Mouse (Mus musculus): Measurements from ENCODE around the gene Sarnp. TPM values are rescaled to one million over a fixed set of nuclear protein-coding genes. Genes with fewer than 3 reads are reported as not detected.
A peak's percentile ranks its signal among the peaks of the same experiment; 100 is the strongest.

The Sarnp gene
- polyA plus RNA-seq, 1 experiment from 2014 or later = 295 TPM

DNA sequence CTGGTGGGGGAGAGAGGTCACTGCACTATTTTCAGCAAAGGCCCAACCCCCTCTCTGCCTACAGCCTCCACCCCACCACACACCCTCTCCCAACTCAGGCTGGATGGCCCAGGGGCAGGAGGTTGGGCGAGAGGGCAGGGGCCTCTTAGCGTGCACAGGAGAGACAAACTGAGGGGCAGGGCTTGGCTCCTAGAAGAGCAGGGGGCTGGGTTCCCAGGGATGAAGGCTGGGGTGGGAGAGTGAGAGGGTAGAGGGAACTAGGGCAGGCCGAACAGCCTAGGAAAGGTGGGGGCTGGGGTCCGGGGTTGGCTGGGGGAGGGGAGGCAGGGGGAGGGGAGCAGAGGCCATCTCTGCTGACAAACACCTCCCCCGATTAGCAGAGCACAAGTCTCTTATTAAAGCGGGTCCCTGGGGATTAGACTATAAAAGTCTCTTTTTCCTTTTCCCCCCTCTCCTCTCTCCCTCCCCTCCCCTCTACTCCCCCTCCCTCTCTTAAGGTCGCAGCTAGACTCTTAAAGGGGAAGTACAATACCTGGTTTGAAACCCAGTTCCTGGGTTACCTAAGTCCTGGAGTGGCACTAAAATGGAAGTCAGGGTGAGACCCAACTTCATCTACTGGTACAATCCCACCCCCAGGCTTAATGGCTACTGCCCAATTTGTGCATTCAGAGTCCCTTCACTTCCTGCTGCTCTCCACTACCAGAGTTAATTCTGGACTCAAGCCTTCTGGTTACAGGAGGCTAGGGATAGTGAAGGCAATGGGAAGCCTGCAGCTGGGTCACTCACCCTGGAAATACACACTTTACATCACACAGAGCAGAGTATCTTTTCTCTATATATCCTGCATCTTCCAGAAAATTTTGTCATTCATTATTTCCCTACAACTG is 72.1 kb downstream of the Sarnp start:
- Histone ChIP-seq H3K27ac (replicated peaks; ENCODE audit: low read depth, low read length) (peak overlapping the region; percentile 96), H3K9me3 (ENCODE audit: control insufficient read depth, low read length) (no peaks in the 10 kb centered on the region), H3K4me2 (ENCODE audit: low read depth, severe bottlenecking) (peak overlapping the region; percentile 80), H3K9ac (ENCODE audit: low read length) (peak overlapping the region; percentile 40; the same call in 1 of the 2 replicates), H3K27me3 (ENCODE audit: control insufficient read depth, insufficient read depth, low read length) (no peaks in the 10 kb centered on the region), H3K4me1 (ENCODE audit: control insufficient read depth, insufficient read depth, low read length) (peaks cover 15% of the 10 kb centered on the region), H3K36me3 (ENCODE audit: control insufficient read depth, insufficient read depth, low read length) (peaks cover 4% of the 10 kb centered on the region), H3K4me3 (ENCODE audit: low read depth, low read length) (peak overlapping the region; percentile 89)
- DNase-seq (ENCODE audit: low spot score) (peak; percentile 86), ATAC-seq (ENCODE audit: insufficient number of reproducible peaks, low FRiP score, low TSS enrichment, low read depth) (peak; percentile 86)
- 0% methylated on average over 5 of the region's 7 CpGs for WGBS

DNA sequence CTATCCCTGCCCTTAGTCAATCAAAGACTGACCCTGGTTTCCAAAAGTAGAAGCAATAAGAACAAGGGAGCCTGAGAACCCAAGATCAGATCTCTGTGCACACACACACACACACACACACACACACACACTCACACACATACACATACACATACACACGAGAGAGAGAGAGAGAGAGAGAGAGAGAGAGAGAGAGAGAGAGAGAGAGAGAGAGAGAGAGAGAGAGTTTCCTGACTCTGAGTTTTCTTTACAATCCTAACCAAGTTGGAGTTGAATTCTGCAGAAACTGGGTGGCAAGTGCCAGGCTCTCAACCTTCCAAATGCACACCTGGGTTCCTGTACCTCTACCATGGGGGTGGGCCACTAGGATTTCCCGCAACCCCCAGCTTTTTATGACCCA is 72.7 kb downstream of the Sarnp start:
- no peaks in the 10 kb centered on the region for H3K27me3 ChIP-seq (ENCODE audit: control insufficient read depth, insufficient read depth, low read length)
- peak overlapping the region; percentile 96 for H3K27ac ChIP-seq (replicated peaks; ENCODE audit: low read depth, low read length)
- no peak for DNase-seq (ENCODE audit: low spot score)
- H3K36me3 ChIP-seq (ENCODE audit: control insufficient read depth, insufficient read depth, low read length) = peaks cover 3% of the 10 kb centered on the region
- WGBS = 0% methylated on average over 2 of the region's 2 CpGs
- peak overlapping the region; percentile 89 for H3K9ac ChIP-seq (ENCODE audit: low read length)
- H3K4me2 ChIP-seq (ENCODE audit: low read depth, severe bottlenecking) = peak overlapping the region; percentile 80
- peak overlapping the region; percentile 89 for H3K4me3 ChIP-seq (ENCODE audit: low read depth, low read length)
- no peaks in the 10 kb centered on the region for H3K9me3 ChIP-seq (ENCODE audit: control insufficient read depth, low read length)
- no peak for ATAC-seq (ENCODE audit: insufficient number of reproducible peaks, low FRiP score, low TSS enrichment, low read depth)
- peaks cover 15% of the 10 kb centered on the region for H3K4me1 ChIP-seq (ENCODE audit: control insufficient read depth, insufficient read depth, low read length)

DNA sequence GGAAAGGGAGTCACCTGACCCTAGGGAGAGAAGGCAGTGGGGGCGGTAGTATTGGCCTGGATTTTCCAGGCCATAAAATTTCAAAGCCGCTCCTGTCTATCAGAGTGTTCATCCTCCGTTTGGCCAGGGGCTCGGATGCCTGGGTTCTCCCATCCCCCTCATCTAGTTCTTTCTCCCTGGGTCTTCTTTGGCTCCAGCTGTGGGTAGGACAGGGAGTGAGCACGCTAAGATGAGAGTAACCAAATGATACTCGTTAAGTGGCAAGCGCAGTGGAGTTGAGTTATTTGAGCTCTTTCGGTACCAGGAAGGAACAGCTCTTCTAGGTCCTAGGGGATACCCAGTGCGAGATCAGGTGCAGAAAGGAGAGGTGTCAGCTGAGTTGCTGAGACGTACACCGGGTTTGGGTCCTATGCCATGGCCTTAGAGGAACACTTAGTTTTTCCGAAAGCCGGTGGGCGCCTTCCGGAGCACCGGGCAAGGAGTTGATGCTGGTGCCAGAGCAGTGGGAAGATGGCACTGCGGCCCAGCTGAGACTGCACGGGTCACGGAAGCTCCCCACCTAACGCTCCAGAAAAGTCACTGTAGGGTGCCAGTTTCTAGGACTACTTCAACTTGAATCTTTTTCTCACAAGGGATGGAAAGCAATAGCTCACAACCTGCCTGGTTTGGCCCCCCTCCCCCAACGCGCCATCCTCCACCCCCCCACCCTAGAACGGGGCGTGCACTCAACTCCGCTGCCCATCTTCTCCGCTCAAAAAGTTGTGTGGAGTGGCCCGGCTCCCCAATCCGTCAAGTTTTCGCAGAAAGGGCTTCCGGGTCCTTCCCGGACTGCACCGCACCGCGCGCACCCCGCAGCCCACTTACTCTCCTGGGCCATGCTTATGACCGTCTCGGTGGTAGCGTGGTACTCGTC is 73.5 kb downstream of the Sarnp start:
- under 1% methylated on average over 40 of the region's 40 CpGs for WGBS
- no peaks in the 10 kb centered on the region for H3K9me3 ChIP-seq (ENCODE audit: control insufficient read depth, low read length)
- H3K27ac ChIP-seq (replicated peaks; ENCODE audit: low read depth, low read length) = peak overlapping the region; percentile 96
- H3K4me3 ChIP-seq (ENCODE audit: low read depth, low read length) = peak overlapping the region; percentile 89
- H3K4me2 ChIP-seq (ENCODE audit: low read depth, severe bottlenecking) = peak overlapping the region; percentile 80
- H3K36me3 ChIP-seq (ENCODE audit: control insufficient read depth, insufficient read depth, low read length) = no peaks in the 10 kb centered on the region; the same call in 1 of the 2 replicates
- peak overlapping the region; percentile 89 for H3K9ac ChIP-seq (ENCODE audit: low read length)
- H3K4me1 ChIP-seq (ENCODE audit: control insufficient read depth, insufficient read depth, low read length) = peaks cover 15% of the 10 kb centered on the region
- DNase-seq (ENCODE audit: low spot score) (peak; percentile 56), ATAC-seq (ENCODE audit: insufficient number of reproducible peaks, low FRiP score, low TSS enrichment, low read depth) (0 out of 2 replicates have a peak, but pooled peaks have one; percentile 8)
- H3K27me3 ChIP-seq (ENCODE audit: control insufficient read depth, insufficient read depth, low read length) = no peaks in the 10 kb centered on the region

DNA sequence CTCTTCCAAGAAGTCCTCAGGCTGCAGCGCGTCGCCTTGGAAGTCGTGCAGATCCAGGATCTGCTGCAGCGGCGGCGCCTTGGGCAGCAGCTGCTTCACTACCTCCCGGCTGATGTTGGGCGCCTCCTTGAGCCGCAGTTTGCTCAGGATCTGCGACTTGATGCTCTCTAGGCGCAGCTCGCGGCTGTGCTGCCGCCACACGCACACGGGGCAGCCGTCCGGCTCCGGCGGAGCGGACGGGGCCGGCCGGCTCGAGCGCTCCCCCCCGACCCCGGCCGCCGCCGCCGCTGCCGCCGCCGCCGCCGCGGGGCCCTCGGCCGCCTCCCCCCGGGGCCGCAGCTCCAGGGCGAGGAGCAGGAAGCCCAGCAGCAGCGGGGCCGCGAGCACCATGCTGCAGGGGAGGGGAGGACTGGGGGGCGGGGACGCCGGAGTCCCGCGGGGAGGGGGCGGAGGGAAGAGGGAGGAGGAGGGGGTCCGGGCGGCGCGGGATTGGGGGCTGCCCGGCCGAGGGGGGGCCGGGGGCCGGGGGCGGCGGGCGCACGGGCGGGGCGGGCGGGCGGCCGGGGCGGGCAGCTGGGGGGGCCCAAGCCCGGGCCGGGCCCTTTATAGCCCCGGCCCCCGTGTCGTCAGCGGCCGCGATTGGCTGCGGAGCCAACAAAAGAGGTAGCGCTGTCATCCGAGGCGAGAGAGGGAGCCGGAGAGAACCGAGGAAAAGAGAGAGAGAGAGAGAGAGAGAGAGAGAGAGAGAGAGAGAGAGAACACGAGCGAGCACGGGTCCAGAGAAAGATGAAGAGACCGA is 74.4 kb downstream of the Sarnp start, which contains the start of gene Gdf11:
TSS of gene Gdf11 (minus strand) at position 423 of the 799 bp plus-strand sequence.
- peak within 1 kb of the TSS; percentile 80 for H3K4me2 ChIP-seq (ENCODE audit: low read depth, severe bottlenecking)
- under 1% methylated on average over 51 of the region's 89 CpGs for WGBS
- H3K4me3 ChIP-seq (ENCODE audit: low read depth, low read length) = peak within 1 kb of the TSS; percentile 89
- ATAC-seq (ENCODE audit: insufficient number of reproducible peaks, low FRiP score, low TSS enrichment, low read depth) (peak; percentile 61), DNase-seq (ENCODE audit: low spot score) (peak; percentile 85)
- H3K36me3 ChIP-seq (ENCODE audit: control insufficient read depth, insufficient read depth, low read length) = no peaks in the 10 kb centered on the region; the same call in 1 of the 2 replicates
- 0 out of 2 replicates have a peak, but pooled peaks cover 3% of the 10 kb centered on the region for H3K27me3 ChIP-seq (ENCODE audit: control insufficient read depth, insufficient read depth, low read length)
- H3K9me3 ChIP-seq (ENCODE audit: control insufficient read depth, low read length) = no peaks in the 10 kb centered on the region
- peak within 1 kb of the TSS; percentile 96 for H3K27ac ChIP-seq (replicated peaks; ENCODE audit: low read depth, low read length)
- H3K9ac ChIP-seq (ENCODE audit: low read length) = peak within 1 kb of the TSS; percentile 89
- H3K4me1 ChIP-seq (ENCODE audit: control insufficient read depth, insufficient read depth, low read length) = peaks cover 15% of the 10 kb centered on the region

DNA sequence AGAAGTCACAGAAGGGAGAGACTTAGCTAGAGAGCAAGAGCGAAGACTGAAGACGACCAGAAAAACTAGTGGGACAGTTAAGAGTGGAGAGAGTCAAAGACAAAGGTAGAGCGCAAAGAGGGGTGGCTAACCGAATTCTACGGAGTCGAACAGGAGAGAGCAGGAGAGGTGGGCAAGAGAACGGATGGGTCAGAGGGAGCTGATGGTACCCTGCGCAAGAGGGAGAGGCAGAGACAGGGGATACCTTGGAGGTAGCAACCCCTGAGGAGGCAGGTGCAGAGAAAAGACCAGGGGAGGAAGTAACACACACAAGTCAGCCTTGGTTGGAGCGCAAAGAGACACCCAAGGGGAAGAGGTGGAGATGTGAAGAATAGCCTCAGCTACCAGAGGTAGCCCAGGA is 75.1 kb downstream of the Sarnp start:
- no peaks in the 10 kb centered on the region; the same call in 1 of the 2 replicates for H3K36me3 ChIP-seq (ENCODE audit: control insufficient read depth, insufficient read depth, low read length)
- ATAC-seq (ENCODE audit: insufficient number of reproducible peaks, low FRiP score, low TSS enrichment, low read depth) (no peak), DNase-seq (ENCODE audit: low spot score) (peak; percentile 62)
- peaks cover 7% of the 10 kb centered on the region; the same call in 1 of the 2 replicates for H3K27me3 ChIP-seq (ENCODE audit: control insufficient read depth, insufficient read depth, low read length)
- H3K9ac ChIP-seq (ENCODE audit: low read length) = peak overlapping the region; percentile 89
- peak overlapping the region; percentile 80 for H3K4me2 ChIP-seq (ENCODE audit: low read depth, severe bottlenecking)
- H3K27ac ChIP-seq (replicated peaks; ENCODE audit: low read depth, low read length) = peak overlapping the region; percentile 96
- peaks cover 15% of the 10 kb centered on the region for H3K4me1 ChIP-seq (ENCODE audit: control insufficient read depth, insufficient read depth, low read length)
- peak overlapping the region; percentile 89 for H3K4me3 ChIP-seq (ENCODE audit: low read depth, low read length)
- under 1% methylated on average over 9 of the region's 9 CpGs for WGBS
- H3K9me3 ChIP-seq (ENCODE audit: control insufficient read depth, low read length) = no peaks in the 10 kb centered on the region

DNA sequence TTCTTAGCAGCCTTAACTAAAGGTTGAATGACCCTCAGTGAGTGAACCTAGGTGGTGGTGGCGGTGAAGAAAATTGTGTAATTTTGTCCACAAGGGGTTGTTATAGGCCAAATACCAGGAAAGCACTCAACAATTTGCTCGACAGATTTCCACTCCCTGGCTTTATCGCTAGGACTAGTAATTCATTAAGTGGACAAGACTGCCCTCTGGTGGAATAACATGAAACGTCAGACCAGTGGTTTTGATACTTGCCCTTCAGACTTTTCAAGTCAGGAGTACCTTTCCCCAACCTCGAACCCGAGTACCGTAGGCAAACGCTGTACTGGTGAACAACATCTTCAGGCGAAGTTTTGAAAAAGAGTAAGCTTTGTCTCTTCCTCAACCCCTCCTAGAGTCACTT is 78.3 kb downstream of the Sarnp start:
- no peaks in the 10 kb centered on the region for H3K36me3 ChIP-seq (ENCODE audit: control insufficient read depth, insufficient read depth, low read length)
- no peaks in the 10 kb centered on the region for H3K4me1 ChIP-seq (ENCODE audit: control insufficient read depth, insufficient read depth, low read length)
- H3K27ac ChIP-seq (replicated peaks; ENCODE audit: low read depth, low read length) = no peak overlapping the region
- ATAC-seq (ENCODE audit: insufficient number of reproducible peaks, low FRiP score, low TSS enrichment, low read depth) (no peak), DNase-seq (ENCODE audit: low spot score) (peak; percentile 89)
- no peak overlapping the region for H3K4me2 ChIP-seq (ENCODE audit: low read depth, severe bottlenecking)
- 0% methylated on average over 9 of the region's 9 CpGs for WGBS
- no peak overlapping the region for H3K4me3 ChIP-seq (ENCODE audit: low read depth, low read length)
- 0 out of 2 replicates have a peak overlapping the region, but pooled peaks have one; percentile 5 for H3K9ac ChIP-seq (ENCODE audit: low read length)
- H3K27me3 ChIP-seq (ENCODE audit: control insufficient read depth, insufficient read depth, low read length) = peaks cover 7% of the 10 kb centered on the region; the same call in 1 of the 2 replicates
- no peaks in the 10 kb centered on the region for H3K9me3 ChIP-seq (ENCODE audit: control insufficient read depth, low read length)

DNA sequence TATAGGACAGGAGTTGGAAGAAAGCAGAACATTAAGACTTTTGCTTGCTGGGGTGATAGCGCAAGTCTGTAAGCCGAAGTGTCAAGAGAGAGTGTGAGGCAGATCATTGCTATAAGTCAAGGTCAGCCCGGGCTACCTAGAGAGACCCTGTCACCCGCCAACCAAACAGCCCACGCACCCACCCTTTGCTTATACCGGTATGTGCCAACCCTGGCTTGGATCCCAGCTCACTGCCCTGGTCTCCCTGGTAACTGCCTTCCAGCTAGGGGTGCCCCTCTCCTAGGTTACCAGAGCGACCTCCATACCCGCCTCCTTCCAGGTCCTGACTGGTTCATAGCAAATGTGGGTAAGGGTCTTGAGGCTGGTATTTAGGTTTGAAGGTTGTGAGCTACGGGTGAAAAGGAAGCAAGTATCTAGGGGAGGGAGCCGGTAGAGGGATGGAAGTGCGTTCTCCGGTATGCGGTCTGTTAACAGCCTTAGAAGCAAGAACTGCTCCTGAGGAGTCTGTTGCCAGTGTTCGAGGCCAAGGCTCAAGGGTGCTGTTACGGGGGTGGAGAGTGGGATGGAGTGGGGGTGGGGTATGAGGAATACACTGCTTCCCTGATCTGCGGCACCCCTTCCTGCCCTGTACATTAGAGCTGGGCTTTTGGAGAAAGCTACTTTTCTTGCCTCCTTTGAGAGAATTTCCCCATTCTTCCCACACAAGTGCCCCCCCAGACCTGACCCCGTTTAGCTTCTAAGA is 79.0 kb downstream of the Sarnp start:
- no peak overlapping the region; the same call in 1 of the 2 replicates for H3K4me3 ChIP-seq (ENCODE audit: low read depth, low read length)
- H3K27ac ChIP-seq (replicated peaks; ENCODE audit: low read depth, low read length) = no peak overlapping the region
- H3K4me2 ChIP-seq (ENCODE audit: low read depth, severe bottlenecking) = peak overlapping the region; percentile 7; the same call in 1 of the 2 replicates
- ATAC-seq (ENCODE audit: insufficient number of reproducible peaks, low FRiP score, low TSS enrichment, low read depth) = no peak
- WGBS = 3% methylated on average over 17 of the region's 17 CpGs
- 0 out of 2 replicates have a peak overlapping the region, but pooled peaks have one; percentile 5 for H3K9ac ChIP-seq (ENCODE audit: low read length)
- no peaks in the 10 kb centered on the region for H3K9me3 ChIP-seq (ENCODE audit: control insufficient read depth, low read length)
- DNase-seq (ENCODE audit: low spot score) = no peak
- no peaks in the 10 kb centered on the region for H3K4me1 ChIP-seq (ENCODE audit: control insufficient read depth, insufficient read depth, low read length)
- H3K27me3 ChIP-seq (ENCODE audit: control insufficient read depth, insufficient read depth, low read length) = peaks cover 7% of the 10 kb centered on the region; the same call in 1 of the 2 replicates
- H3K36me3 ChIP-seq (ENCODE audit: control insufficient read depth, insufficient read depth, low read length) = no peaks in the 10 kb centered on the region

Data from limb, embryonic 11.5 days (tissue).